Mouse (Mus musculus) lung, embryonic 16.5 days (tissue): Measurements from ENCODE around the gene Grhpr. TPM values are rescaled to one million over a fixed set of nuclear protein-coding genes. Genes with fewer than 3 reads are reported as not detected.
"Not testable (repeated sequence)": the region's sequence is repeated elsewhere in the genome, so short reads cannot be mapped to it uniquely, and the experiment has no call there.

Experiments
- ATAC-seq: fragments of 200-750 bp; cut with Nextera tagmentation; 2 replicates; pipeline ENCODE4 v1.8.0; 2017; ENCODE audit warnings: low read depth, mild to moderate bottlenecking, moderate library complexity
- H3K27ac ChIP-seq: fragments of 300-500 bp; sonication (generic); 2 replicates; pipeline ENCODE4 v1.5.1; 2014; ENCODE audit warnings: mild to moderate bottlenecking, control low read depth, low read length
- H3K27me3 ChIP-seq: fragments of 300-500 bp; sonication (generic); 2 replicates; pipeline ENCODE4 v1.6.1; 2014; ENCODE audit warnings: low read depth, low read length, mixed read lengths; ENCODE audit not compliant: control insufficient read depth, insufficient read depth
- H3K36me3 ChIP-seq: fragments of 300-500 bp; sonication (generic); 2 replicates; pipeline ENCODE4 v1.6.1; 2014; ENCODE audit warnings: low read length; ENCODE audit not compliant: control insufficient read depth, insufficient read depth
- H3K4me1 ChIP-seq: fragments of 300-500 bp; sonication (generic); replicated peaks from 2 replicates; pipeline ENCODE4 v1.6.1; 2014; ENCODE audit warnings: low read length, mixed read lengths; ENCODE audit not compliant: control insufficient read depth, insufficient read depth
- H3K4me2 ChIP-seq: fragments of 300-500 bp; sonication (generic); 2 replicates; pipeline ENCODE4 v1.6.1; 2014; ENCODE audit warnings: low read depth, low read length, control low read depth
- H3K4me3 ChIP-seq: fragments of 300-500 bp; sonication (generic); 2 replicates; pipeline ENCODE4 v1.5.1; 2014; ENCODE audit warnings: mild to moderate bottlenecking, low read length, control low read depth
- H3K9ac ChIP-seq: fragments of 300-500 bp; sonication (generic); 2 replicates; pipeline ENCODE4 v1.6.1; 2014; ENCODE audit warnings: low read length, control low read depth
- H3K9me3 ChIP-seq: fragments of 300-500 bp; sonication (generic); 2 replicates; pipeline ENCODE4 v1.6.1; 2016; ENCODE audit warnings: low read length; ENCODE audit not compliant: control insufficient read depth
- WGBS: fragments of 180-500 bp; shearing (Covaris S2); extraction: QIAGEN DNeasy Blood & Tissue Kit; methylation state at CpG from one replicate; pipeline ENCODE4 v1.1.7; 2014; 5-methylcytosine and 5-hydroxymethylcytosine counted together
- polyA plus RNA-seq: library from polyadenylated mRNA; unstranded; fragments of >200 nt; fragmentation: Nextera tagmentation; extraction: Ambion mirVana; gene quantifications from 2 replicates; pipeline ENCODE4 v1.2.1, GENCODE M21; 2015

Gene Grhpr
- polyA plus RNA-seq, 1 experiment from 2014 or later = 57.6 TPM

- Histone ChIP-seq H3K4me2 (peak overlapping the region; percentile 88), H3K4me1 (peaks cover 20% of the 10 kb centered on the region), H3K27me3 (no peaks in the 10 kb centered on the region), H3K4me3 (peak overlapping the region; percentile 83), H3K27ac (peak overlapping the region; percentile 89), H3K9me3 (no peaks in the 10 kb centered on the region), H3K9ac (peak overlapping the region; percentile 88), H3K36me3 (no peaks in the 10 kb centered on the region)
- no peak for ATAC-seq
- 17% methylated on average over 5 of the region's 5 CpGs for WGBS
Observed at GRCm38 (mm10) chr4:44981974-44982287, 736 bp downstream of the Grhpr start.

- WGBS = 51% methylated on average over 11 of the region's 11 CpGs
Observed at GRCm38 (mm10) chr4:44982440-44983130, 1.4 kb downstream of the Grhpr start.

GRCm38 (mm10) chr4:44983131-44983740 is 2.0 kb downstream of the Grhpr start:
- 0 out of 2 replicates have a peak overlapping the region, but pooled peaks have one; percentile 88 for H3K4me2 ChIP-seq
- no peak overlapping the region for H3K9ac ChIP-seq
- no peak for ATAC-seq
- H3K9me3 ChIP-seq = no peaks in the 10 kb centered on the region
- no peak overlapping the region for H3K4me3 ChIP-seq
- no peaks in the 10 kb centered on the region for H3K27me3 ChIP-seq
- no peak overlapping the region for H3K27ac ChIP-seq
- H3K4me1 ChIP-seq = peaks cover 20% of the 10 kb centered on the region
- no peaks in the 10 kb centered on the region; the same call in 1 of the 2 replicates for H3K36me3 ChIP-seq
- WGBS = 58% methylated on average over 10 of the region's 10 CpGs

More at GRCm38 (mm10) chr4:44982440-44983130, 1.4 kb downstream of the Grhpr start:
- Histone ChIP-seq H3K27ac (no peak overlapping the region), H3K4me3 (peak overlapping the region; percentile 83), H3K4me1 (peaks cover 20% of the 10 kb centered on the region), H3K4me2 (peak overlapping the region; percentile 88), H3K9ac (no peak overlapping the region; the same call in none of the 2 replicates), H3K27me3 (no peaks in the 10 kb centered on the region), H3K36me3 (no peaks in the 10 kb centered on the region; the same call in 1 of the 2 replicates), H3K9me3 (no peaks in the 10 kb centered on the region)
- no peak for ATAC-seq

GRCm38 (mm10) chr4:44990560-44990959 is 9.4 kb downstream of the Grhpr start:
- no peak for ATAC-seq

GRCm38 (mm10) chr4:44992330-44992729 is 11.1 kb downstream of the Grhpr start:
- H3K4me2 ChIP-seq, H3K4me3 ChIP-seq, H3K9ac ChIP-seq, H3K4me1 ChIP-seq, ATAC-seq, H3K9me3 ChIP-seq, H3K27ac ChIP-seq, H3K27me3 ChIP-seq: not testable (repeated sequence)
- WGBS = 86% methylated on average over 11 of the region's 11 CpGs
- H3K36me3 ChIP-seq = peaks cover 21% of the 10 kb centered on the region

More at GRCm38 (mm10) chr4:44990560-44990959, 9.4 kb downstream of the Grhpr start:
- Histone ChIP-seq H3K4me2 (no peak overlapping the region), H3K9ac (no peak overlapping the region), H3K27ac (no peak overlapping the region), H3K4me3 (no peak overlapping the region), H3K4me1 (no peaks in the 10 kb centered on the region), H3K9me3 (no peaks in the 10 kb centered on the region), H3K36me3 (peaks cover 21% of the 10 kb centered on the region), H3K27me3 (no peaks in the 10 kb centered on the region)
- WGBS = 88% methylated on average over 5 of the region's 5 CpGs

- H3K9me3 ChIP-seq, H3K9ac ChIP-seq, H3K4me2 ChIP-seq, H3K27me3 ChIP-seq, H3K27ac ChIP-seq, H3K4me1 ChIP-seq, H3K4me3 ChIP-seq: not testable (repeated sequence)
- H3K36me3 ChIP-seq = peaks cover 21% of the 10 kb centered on the region
- peak; percentile 28; the same call in 1 of the 2 replicates for ATAC-seq
- 72% methylated on average over 14 of the region's 14 CpGs for WGBS
Observed at GRCm38 (mm10) chr4:44993179-44993578, 12.0 kb downstream of the Grhpr start.

- Histone ChIP-seq H3K4me3 (no peak overlapping the region), H3K4me2 (no peak overlapping the region), H3K9ac (no peak overlapping the region), H3K27ac (no peak overlapping the region), H3K4me1 (no peaks in the 10 kb centered on the region), H3K36me3 (peaks cover 19% of the 10 kb centered on the region), H3K27me3 (no peaks in the 10 kb centered on the region), H3K9me3 (no peaks in the 10 kb centered on the region)
- no peak for ATAC-seq
- 84% methylated on average over 9 of the region's 9 CpGs for WGBS
Observed at GRCm38 (mm10) chr4:44993847-44994246, 12.7 kb downstream of the Grhpr start.

- no peak overlapping the region for H3K4me2 ChIP-seq
- H3K36me3 ChIP-seq = peaks cover 19% of the 10 kb centered on the region
- WGBS = 79% methylated on average over 18 of the region's 18 CpGs
- H3K27me3 ChIP-seq = no peaks in the 10 kb centered on the region
- H3K4me3 ChIP-seq = no peak overlapping the region
- no peaks in the 10 kb centered on the region for H3K4me1 ChIP-seq
- no peak overlapping the region for H3K27ac ChIP-seq
- no peak overlapping the region for H3K9ac ChIP-seq
- no peak for ATAC-seq
- H3K9me3 ChIP-seq = no peaks in the 10 kb centered on the region
Observed at GRCm38 (mm10) chr4:44994776-44995175, 13.6 kb downstream of the Grhpr start.

GRCm38 (mm10) chr4:44998071-44998470 is 16.9 kb downstream of the Grhpr start:
- no peak overlapping the region for H3K9ac ChIP-seq
- no peaks in the 10 kb centered on the region for H3K27me3 ChIP-seq
- no peak for ATAC-seq
- no peak overlapping the region for H3K4me2 ChIP-seq
- no peak overlapping the region for H3K27ac ChIP-seq
- H3K4me1 ChIP-seq = no peaks in the 10 kb centered on the region
- WGBS = 57% methylated on average over 3 of the region's 3 CpGs
- H3K9me3 ChIP-seq = no peaks in the 10 kb centered on the region
- H3K36me3 ChIP-seq = peaks cover 10% of the 10 kb centered on the region; the same call in 1 of the 2 replicates
- H3K4me3 ChIP-seq = no peak overlapping the region
